Mouse (Mus musculus) R1 (cell line): Measurements from ENCODE around the gene Rab31.
A peak's percentile ranks its signal among the peaks of the same experiment; 100 is the strongest.

Experiments
- DNase-seq: peaks from one replicate; pipeline ENCODE4 v3.0.0-alpha.2; 2018; ENCODE audit warnings: low read depth, low spot score

Rab31 gene

GRCm38 (mm10) chr17:65666388-65667161 lies 106.0 kb downstream of the Rab31 start:
- DNase-seq: no peak

- DNase-seq: no peak
Measured at GRCm38 (mm10) chr17:65665786-65666387, 106.7 kb downstream of the Rab31 start.

- peak; percentile 76 for DNase-seq
Measured at GRCm38 (mm10) chr17:65663329-65664078, 109.0 kb downstream of the Rab31 start.

GRCm38 (mm10) chr17:65662662-65663061 lies 109.9 kb downstream of the Rab31 start:
- DNase-seq: no peak

- no peak for DNase-seq
Measured at GRCm38 (mm10) chr17:65658416-65658815, 114.1 kb downstream of the Rab31 start.

- no peak for DNase-seq
Measured at GRCm38 (mm10) chr17:65657958-65658357, 114.6 kb downstream of the Rab31 start.

- DNase-seq: no peak
Measured at GRCm38 (mm10) chr17:65656731-65657130, 115.8 kb downstream of the Rab31 start.

- no peak for DNase-seq
Measured at GRCm38 (mm10) chr17:65656076-65656475, 116.5 kb downstream of the Rab31 start.

GRCm38 (mm10) chr17:65655608-65656007 lies 116.9 kb downstream of the Rab31 start:
- no peak for DNase-seq

GRCm38 (mm10) chr17:65650598-65650997 lies 122.0 kb downstream of the Rab31 start:
- DNase-seq: no peak

GRCm38 (mm10) chr17:65649175-65649493 lies 123.4 kb downstream of the Rab31 start:
- DNase-seq: no peak

GRCm38 (mm10) chr17:65648371-65649174 lies 124.0 kb downstream of the Rab31 start:
- DNase-seq: peak; percentile 69

GRCm38 (mm10) chr17:65647961-65648360 lies 124.6 kb downstream of the Rab31 start:
- DNase-seq: peak; percentile 47

GRCm38 (mm10) chr17:65647226-65647625 lies 125.3 kb downstream of the Rab31 start:
- no peak for DNase-seq

GRCm38 (mm10) chr17:65643579-65643978 lies 129.0 kb downstream of the Rab31 start:
- DNase-seq: peak; percentile 52

- DNase-seq: no peak
Measured at GRCm38 (mm10) chr17:65643051-65643521, 129.5 kb downstream of the Rab31 start.

- no peak for DNase-seq
Measured at GRCm38 (mm10) chr17:65642578-65642991, 130.0 kb downstream of the Rab31 start.

- no peak for DNase-seq
Measured at GRCm38 (mm10) chr17:65641734-65642218, 130.8 kb downstream of the Rab31 start, which contains the start of gene Txndc2. Gene Txndc2 (minus strand): TSS chr17:65642168.

GRCm38 (mm10) chr17:65639144-65639543 lies 133.4 kb downstream of the Rab31 start:
- no peak for DNase-seq

- DNase-seq: no peak
Measured at GRCm38 (mm10) chr17:65635715-65636360, 136.7 kb downstream of the Rab31 start.

- no peak for DNase-seq
Measured at GRCm38 (mm10) chr17:65629943-65630342, 142.6 kb downstream of the Rab31 start.
